Mouse (Mus musculus) G1E (cell line): ENCODE data around the gene Stab2.

Experiments used
- CTCF ChIP-seq: IDR thresholded peaks from 2 replicates; pipeline ENCODE4 v1.5.1; 2012; ENCODE audit warnings: low read depth, low read length, inconsistent platforms, mixed read lengths
- GATA1 ChIP-seq: IDR thresholded peaks from 2 replicates; pipeline ENCODE4 v1.6.1; 2012; ENCODE audit warnings: borderline replicate concordance, low read length, inconsistent platforms, mixed read lengths
- POLR2AphosphoS5 ChIP-seq: IDR thresholded peaks from 2 replicates; pipeline ENCODE4 v1.6.1; 2012; ENCODE audit warnings: low read depth, low read length, inconsistent platforms; ENCODE audit not compliant: insufficient replicate concordance
- TAL1 ChIP-seq: conservative IDR thresholded peaks from 2 replicates; pipeline ENCODE4 v1.6.1; 2012; ENCODE audit warnings: low read depth, low read length, inconsistent platforms, mixed read lengths

- TF ChIP-seq CTCF (no peak), TAL1 (no peak), POLR2AphosphoS5 (no peak), GATA1 (no peak)
Observed at GRCm38 (mm10) chr10:86825871-86826522, 181.8 kb downstream of the Stab2 start.
